Mouse (Mus musculus) lung, adult 2 months (tissue): ENCODE measurements around the gene Cdk20.

ENCODE experiments used
- CTCF ChIP-seq: fragments of 200-500 bp; IDR thresholded peaks from 2 replicates; pipeline ENCODE4 v1.5.1; 2011; ENCODE audit warnings: mild to moderate bottlenecking, low read length, control low read depth; ENCODE audit not compliant: insufficient read depth
- POLR2A ChIP-seq: fragments of 200-500 bp; IDR thresholded peaks from 2 replicates; pipeline ENCODE4 v1.6.1; 2011; ENCODE audit warnings: low read depth, mild to moderate bottlenecking, control low read depth, low read length, borderline replicate concordance; ENCODE audit errors: extremely low read depth

DNA sequence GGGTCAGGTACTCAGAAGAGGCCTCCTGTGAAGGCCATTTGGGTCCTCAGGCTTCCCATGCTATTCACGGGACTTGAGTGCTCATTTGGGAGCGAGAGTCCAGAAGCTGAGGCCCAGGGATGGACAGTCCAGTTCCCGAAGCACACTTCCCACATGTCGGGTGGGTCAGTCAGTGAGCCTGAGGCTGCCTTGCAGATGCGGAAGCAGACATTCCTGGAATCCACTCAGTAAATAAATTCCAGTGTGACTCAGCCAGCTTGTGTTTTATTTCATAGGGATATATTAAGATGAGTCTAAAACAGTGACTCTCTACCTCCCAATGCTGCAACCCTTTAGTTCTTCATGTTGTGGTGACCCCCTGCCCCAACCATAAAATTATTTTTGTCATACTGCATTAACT is 7.4 kb downstream of the Cdk20 start:
- TF ChIP-seq POLR2A = no peak
- TF ChIP-seq CTCF = no peak
